Mouse (Mus musculus): ENCODE data around the gene Fubp1. TPM values are rescaled to one million over a fixed set of nuclear protein-coding genes. Genes with fewer than 3 reads are reported as not detected.

Fubp1 gene
- polyA plus RNA-seq (2015; fragmentation: Nextera tagmentation; extraction: Ambion mirVana): 67.1 and 71.8 TPM in 2 replicates

DNA sequence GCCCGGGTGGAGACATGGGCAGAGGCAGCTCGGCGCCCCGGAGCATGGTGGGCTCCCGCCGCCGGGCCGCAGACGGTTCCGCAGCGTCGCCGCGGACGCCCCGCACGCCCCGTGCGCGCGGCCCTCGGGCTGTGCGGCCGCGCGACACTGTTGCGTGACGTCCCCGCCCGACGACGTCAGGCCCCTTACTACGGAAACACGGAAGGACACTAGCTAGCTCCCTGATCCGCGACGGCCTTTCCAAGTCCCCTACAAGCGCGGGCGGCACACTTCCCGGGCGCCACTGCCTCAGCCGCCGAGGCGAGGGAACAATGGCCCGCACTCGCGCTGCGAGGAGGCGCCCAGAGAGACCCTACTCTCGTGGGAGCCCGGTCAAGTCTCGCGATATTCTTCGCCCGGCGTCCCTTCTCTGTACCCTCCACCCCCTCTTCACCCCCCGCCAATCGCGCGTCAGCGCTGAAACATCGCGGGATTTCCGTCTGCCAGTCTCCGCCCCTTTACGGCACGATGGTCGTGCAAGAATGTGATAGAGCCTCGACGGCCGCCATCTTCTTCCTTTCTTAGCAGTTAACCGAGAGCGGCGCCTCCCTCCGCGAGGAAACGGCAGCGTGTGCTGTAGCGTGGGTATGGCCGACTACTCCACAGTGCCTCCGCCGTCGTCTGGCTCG, at the start of gene Fubp1, which contains the start of gene Dnajb4:
Fubp1 (plus strand) TSS at position 456 of the 668 bp plus-strand sequence.
Dnajb4 (minus strand) TSS at position 336 of the 668 bp plus-strand sequence.

DNA sequence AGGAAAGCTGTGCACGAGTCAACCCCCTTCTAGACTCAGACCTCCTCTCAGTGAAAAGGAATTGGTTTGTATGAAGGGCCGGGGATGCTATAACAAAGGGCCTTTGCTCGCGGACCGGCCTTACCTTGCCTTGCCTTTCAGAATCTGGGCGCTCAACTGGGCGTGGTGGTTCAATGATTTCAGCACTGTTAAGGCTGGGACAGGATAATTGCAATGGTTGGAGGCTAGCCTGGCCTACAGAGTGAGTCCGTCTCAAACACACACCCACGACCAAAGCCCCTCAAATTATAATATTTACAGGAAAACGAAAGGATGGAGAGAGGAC, 44.2 kb upstream of the Fubp1 start, which contains the start of gene Gipc2:
Gipc2 (minus strand) TSS at position 132 of the 325 bp plus-strand sequence.

DNA sequence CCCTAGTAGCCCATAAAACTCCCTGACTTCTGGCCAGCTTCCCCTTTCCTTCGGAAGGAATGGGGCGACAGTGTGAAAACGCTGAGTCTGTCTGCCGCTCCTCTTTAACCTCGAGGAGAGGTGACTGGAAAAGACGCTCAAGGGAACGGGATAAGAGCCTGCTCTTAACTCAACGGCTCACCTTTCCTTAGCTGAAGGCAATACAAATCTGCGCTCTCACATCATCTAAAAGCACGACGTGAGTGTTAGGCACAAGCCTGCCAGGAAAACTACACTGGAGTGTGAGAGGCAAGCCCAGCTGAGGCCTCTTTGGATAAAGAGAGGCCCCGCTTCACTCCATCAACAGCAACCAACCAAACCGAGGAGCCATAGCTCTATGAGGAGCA, 55.8 kb downstream of the Fubp1 start, which contains the start of gene Nexn:
Nexn (minus strand) TSS at position 315 of the 386 bp plus-strand sequence.

Other genes starting within 250 kb of the Fubp1 start
- gene Gipc2, start 44.2 kb upstream of the Fubp1 start, polyA plus RNA-seq (2015; fragmentation: Nextera tagmentation; extraction: Ambion mirVana): 0.53 and 0.76 TPM in 2 replicates
- 70.9 and 74.3 TPM in 2 replicates for gene Dnajb4, start 120 bp upstream of the Fubp1 start, polyA plus RNA-seq (2015; fragmentation: Nextera tagmentation; extraction: Ambion mirVana)
- 225 and 229 TPM in 2 replicates for gene Nexn, start 55.9 kb downstream of the Fubp1 start, polyA plus RNA-seq (2015; fragmentation: Nextera tagmentation; extraction: Ambion mirVana)
- 5.6 and 5.7 TPM in 2 replicates for gene Miga1, start 130.0 kb downstream of the Fubp1 start, polyA plus RNA-seq (2015; fragmentation: Nextera tagmentation; extraction: Ambion mirVana)
- 13.3 and 15.5 TPM in 2 replicates for gene Usp33, start 136.1 kb downstream of the Fubp1 start, polyA plus RNA-seq (2015; fragmentation: Nextera tagmentation; extraction: Ambion mirVana)
- 16.2 and 17.5 TPM in 2 replicates for gene Zzz3, start 185.1 kb downstream of the Fubp1 start, polyA plus RNA-seq (2015; fragmentation: Nextera tagmentation; extraction: Ambion mirVana)